ENCODE assay signal across 22 mouse cellular contexts in genomic region chr10:32301024-32301597, GRCm38 (mm10).
DNase-seq lines count a peak whose midpoint lies in the region; ATAC-seq and TF ChIP-seq lines count a peak whose summit lies in the region.
"Had no signal": no experiment of that assay in that cellular context is flagged by ENCODE, and none has a peak within 500 bp of the region (broad histone marks: within the 10 kb centered on the region; RNA-seq: fewer than 3 reads in every experiment).

No protein-coding gene starts in this region.

- H3K27ac ChIP-seq in layer of hippocampus, adult 2 months: no peak overlapping the region
- H3K27ac ChIP-seq in midbrain, embryonic 16.5 days (ENCODE audit: low read length): no peak overlapping the region
- H3K27ac ChIP-seq in midbrain, embryonic 11.5 days (ENCODE audit: low read depth, low read length): no peak overlapping the region
- H3K27ac ChIP-seq in midbrain, postnatal 0 days (ENCODE audit: low read depth, low read length): no peak overlapping the region
- no peak overlapping the region for H3K27ac ChIP-seq in intestine, postnatal 0 days (ENCODE audit: low read depth, low read length)
- H3K27ac ChIP-seq: forebrain, embryonic 13.5 days; heart, embryonic 10.5 days; heart, embryonic 15.5 days; limb, embryonic 13.5 days; lung, embryonic 15.5 days had no signal

- 72% methylated on average over 3 of the region's 3 CpGs for WGBS in midbrain, embryonic 16.5 days
- 95% methylated on average over 3 of the region's 3 CpGs for WGBS in midbrain, embryonic 11.5 days
- WGBS in midbrain, postnatal 0 days: 62% methylated on average over 3 of the region's 3 CpGs
- WGBS in intestine, postnatal 0 days: 86% methylated on average over 3 of the region's 3 CpGs

- no peaks in the 10 kb centered on the region for H3K9me3 ChIP-seq in midbrain, embryonic 16.5 days (replicated peaks; ENCODE audit: control insufficient read depth, low read length, poor library complexity, severe bottlenecking)
- no peaks in the 10 kb centered on the region for H3K9me3 ChIP-seq in midbrain, embryonic 11.5 days (ENCODE audit: control insufficient read depth, low read length)
- H3K9me3 ChIP-seq in midbrain, postnatal 0 days (ENCODE audit: low read length): no peaks in the 10 kb centered on the region
- H3K9me3 ChIP-seq in intestine, postnatal 0 days (ENCODE audit: control insufficient read depth): no peaks in the 10 kb centered on the region
- H3K9me3 ChIP-seq: forebrain, embryonic 13.5 days; heart, embryonic 10.5 days; heart, embryonic 15.5 days; limb, embryonic 13.5 days; lung, embryonic 15.5 days had no signal

- 0 out of 2 replicates have a peak, but pooled peaks have one; percentile 26 for TF ChIP-seq CTCF in layer of hippocampus, adult 2 months (conservative IDR thresholded peaks at IDR 0.05)
- peak; percentile 37 for TF ChIP-seq CTCF in midbrain, postnatal 0 days (IDR thresholded peaks at IDR 0.05)
- TF ChIP-seq CTCF in intestine, postnatal 0 days (IDR thresholded peaks at IDR 0.05; ENCODE audit: low read depth): no peak

- no peak for DNase-seq in layer of hippocampus, adult 2 months (ENCODE audit: low spot score in 2 of 2)
- DNase-seq in layer of hippocampus, postnatal 36 days: no peak
- no peak for DNase-seq in midbrain, embryonic 11.5 days (ENCODE audit: low spot score, missing footprints)
- peak; percentile 19 for DNase-seq in midbrain, postnatal 0 days (ENCODE audit: low spot score)
- DNase-seq in retina, postnatal 1 day: peak; percentile 0
- DNase-seq: adrenal gland, postnatal 36 days; B cell, adult 2 months; cerebellum, adult 8-10 months; cerebellum, postnatal 25 days; gastrocnemius, postnatal 25 days; heart, adult 11 months; kidney, adult 11 months; kidney, postnatal 25 days; thymus, postnatal 4 days had no signal

- no peak overlapping the region for H3K9ac ChIP-seq in midbrain, embryonic 16.5 days (ENCODE audit: low read depth, low read length)
- no peak overlapping the region for H3K9ac ChIP-seq in midbrain, embryonic 11.5 days (ENCODE audit: low read length)
- no peak overlapping the region for H3K9ac ChIP-seq in midbrain, postnatal 0 days (replicated peaks; ENCODE audit: low read length, poor library complexity, severe bottlenecking)
- H3K9ac ChIP-seq in intestine, postnatal 0 days (ENCODE audit: low read depth, low read length): no peak overlapping the region
- H3K9ac ChIP-seq: forebrain, embryonic 13.5 days; heart, embryonic 15.5 days; limb, embryonic 13.5 days; lung, embryonic 15.5 days had no signal

- H3K36me3 ChIP-seq in midbrain, embryonic 16.5 days (ENCODE audit: control insufficient read depth, insufficient read depth, low read length): no peaks in the 10 kb centered on the region
- H3K36me3 ChIP-seq in midbrain, embryonic 11.5 days (ENCODE audit: control insufficient read depth, insufficient read depth, low read length): no peaks in the 10 kb centered on the region
- H3K36me3 ChIP-seq in midbrain, postnatal 0 days (ENCODE audit: insufficient read depth, low read length): no peaks in the 10 kb centered on the region
- H3K36me3 ChIP-seq in intestine, postnatal 0 days (ENCODE audit: control insufficient read depth, insufficient read depth): no peaks in the 10 kb centered on the region
- H3K36me3 ChIP-seq: heart, embryonic 10.5 days; heart, embryonic 15.5 days; limb, embryonic 13.5 days; lung, embryonic 15.5 days had no signal

- H3K4me2 ChIP-seq in midbrain, embryonic 16.5 days (ENCODE audit: low read length): no peak overlapping the region
- no peak overlapping the region for H3K4me2 ChIP-seq in midbrain, embryonic 11.5 days
- no peak overlapping the region for H3K4me2 ChIP-seq in midbrain, postnatal 0 days (ENCODE audit: low read depth, low read length, poor library complexity, severe bottlenecking)
- H3K4me2 ChIP-seq in intestine, postnatal 0 days (replicated peaks; ENCODE audit: low read depth): no peak overlapping the region
- H3K4me2 ChIP-seq: forebrain, embryonic 13.5 days; heart, embryonic 15.5 days; limb, embryonic 13.5 days; liver, embryonic 11.5 days; lung, embryonic 15.5 days had no signal

- no peaks in the 10 kb centered on the region for H3K27me3 ChIP-seq in midbrain, embryonic 16.5 days (ENCODE audit: control insufficient read depth, insufficient read depth, low read depth, low read length)
- no peaks in the 10 kb centered on the region for H3K27me3 ChIP-seq in midbrain, embryonic 11.5 days (ENCODE audit: control insufficient read depth, insufficient read depth, low read length)
- no peaks in the 10 kb centered on the region for H3K27me3 ChIP-seq in midbrain, postnatal 0 days (ENCODE audit: insufficient read depth, low read length)
- no peaks in the 10 kb centered on the region for H3K27me3 ChIP-seq in intestine, postnatal 0 days (replicated peaks; ENCODE audit: control insufficient read depth, insufficient read depth, low read length)
- H3K27me3 ChIP-seq: forebrain, embryonic 13.5 days; heart, embryonic 15.5 days; limb, embryonic 13.5 days; lung, embryonic 15.5 days had no signal

- no peaks in the 10 kb centered on the region for H3K4me1 ChIP-seq in midbrain, embryonic 16.5 days (ENCODE audit: control insufficient read depth, insufficient read depth, low read length)
- no peaks in the 10 kb centered on the region for H3K4me1 ChIP-seq in midbrain, embryonic 11.5 days (ENCODE audit: control insufficient read depth, insufficient read depth, low read length)
- no peaks in the 10 kb centered on the region for H3K4me1 ChIP-seq in midbrain, postnatal 0 days (ENCODE audit: insufficient read depth, low read length)
- H3K4me1 ChIP-seq in intestine, postnatal 0 days (replicated peaks; ENCODE audit: control insufficient read depth, insufficient read depth, low read length): no peaks in the 10 kb centered on the region
- H3K4me1 ChIP-seq: forebrain, embryonic 13.5 days; heart, embryonic 10.5 days; heart, embryonic 15.5 days; limb, embryonic 13.5 days; lung, embryonic 15.5 days had no signal

- peak; percentile 66; the same call in 1 of the 2 replicates for ATAC-seq in midbrain, embryonic 16.5 days
- ATAC-seq in midbrain, embryonic 11.5 days (ENCODE audit: low FRiP score): no peak
- no peak for ATAC-seq in midbrain, postnatal 0 days (ENCODE audit: low FRiP score)
- no peak for ATAC-seq in intestine, postnatal 0 days
- ATAC-seq: forebrain, embryonic 13.5 days had no signal

- no peak overlapping the region for H3K4me3 ChIP-seq in layer of hippocampus, adult 2 months
- no peak overlapping the region for H3K4me3 ChIP-seq in midbrain, embryonic 16.5 days (ENCODE audit: low read depth, low read length)
- no peak overlapping the region for H3K4me3 ChIP-seq in midbrain, embryonic 11.5 days (ENCODE audit: low read depth, low read length)
- no peak overlapping the region for H3K4me3 ChIP-seq in midbrain, postnatal 0 days (ENCODE audit: low read depth, low read length)
- H3K4me3 ChIP-seq in intestine, postnatal 0 days (ENCODE audit: low read depth, low read length): no peak overlapping the region
- H3K4me3 ChIP-seq: forebrain, embryonic 13.5 days; heart, embryonic 10.5 days; heart, embryonic 15.5 days; limb, embryonic 13.5 days; lung, embryonic 15.5 days had no signal

Comparison
In these comparisons a context has a peak if more than half of its experiments do, and no peak if none do; other contexts are left out.
1. DNase-seq: peak in midbrain, postnatal 0 days (single experiment) and retina, postnatal 1 day (single experiment); none in layer of hippocampus, adult 2 months (0 of 2), layer of hippocampus, postnatal 36 days (0 of 2) and midbrain, embryonic 11.5 days (single experiment).